Mouse (Mus musculus) liver, embryonic 16.5 days (tissue): ENCODE measurements around the gene Cfap126. TPM values are rescaled to one million over a fixed set of nuclear protein-coding genes. Genes with fewer than 3 reads are reported as not detected.
"Not testable (repeated sequence)": the region's sequence is repeated elsewhere in the genome, so short reads cannot be mapped to it uniquely, and the experiment has no call there.

ENCODE experiments used
- ATAC-seq: fragments of 200-750 bp; cut with Nextera tagmentation; 2 replicates; pipeline ENCODE4 v1.8.0; 2017; ENCODE audit warnings: low read depth, mild to moderate bottlenecking, moderate number of reproducible peaks, moderate library complexity
- H3K27ac ChIP-seq: fragments of 300-500 bp; sonication (generic); 2 replicates; pipeline ENCODE4 v1.5.1; 2014; ENCODE audit warnings: mild to moderate bottlenecking, low read length
- H3K27me3 ChIP-seq: fragments of 300-500 bp; sonication (generic); 2 replicates; pipeline ENCODE4 v1.6.1; 2014; ENCODE audit warnings: low read depth, low read length, mixed read lengths; ENCODE audit not compliant: control insufficient read depth, insufficient read depth
- H3K36me3 ChIP-seq: fragments of 300-500 bp; sonication (generic); 2 replicates; pipeline ENCODE4 v1.6.1; 2014; ENCODE audit warnings: mild to moderate bottlenecking; ENCODE audit not compliant: control insufficient read depth, insufficient read depth
- H3K4me1 ChIP-seq: fragments of 300-500 bp; sonication (generic); 2 replicates; pipeline ENCODE4 v1.6.1; 2014; ENCODE audit warnings: low read depth, low read length, mixed read lengths; ENCODE audit not compliant: control insufficient read depth
- H3K4me2 ChIP-seq: fragments of 300-500 bp; sonication (generic); 2 replicates; pipeline ENCODE4 v1.6.1; 2014; ENCODE audit warnings: low read depth, low read length, mixed read lengths
- H3K4me3 ChIP-seq: fragments of 300-500 bp; sonication (generic); 2 replicates; pipeline ENCODE4 v1.5.1; 2014; ENCODE audit warnings: low read depth, mild to moderate bottlenecking, low read length
- H3K9ac ChIP-seq: fragments of 300-500 bp; sonication (generic); 2 replicates; pipeline ENCODE4 v1.6.1; 2014; ENCODE audit warnings: low read depth, low read length
- H3K9me3 ChIP-seq: fragments of 300-500 bp; sonication (generic); replicated peaks from 2 replicates; pipeline ENCODE4 v1.6.1; 2016; ENCODE audit warnings: low read length; ENCODE audit not compliant: control insufficient read depth
- WGBS: fragments of 180-500 bp; shearing (Covaris S2); extraction: QIAGEN DNeasy Blood & Tissue Kit; methylation state at CpG from one replicate; pipeline ENCODE4 v1.1.7; 2014; ENCODE audit not compliant: insufficient replicate concordance; 5-methylcytosine and 5-hydroxymethylcytosine counted together
- polyA plus RNA-seq: library from polyadenylated mRNA; unstranded; fragments of >200 nt; fragmentation: Nextera tagmentation; extraction: Ambion mirVana; gene quantifications from 2 replicates; pipeline ENCODE4 v1.2.1, GENCODE M21; 2015

Cfap126 gene
- polyA plus RNA-seq, 1 experiment from 2014 or later: 2.1 TPM

GRCm38 (mm10) chr1:171085718-171086117, 28.0 kb upstream of the Cfap126 start:
- Histone ChIP-seq H3K4me3 (peak overlapping the region; percentile 45), H3K27me3 (peaks cover 19% of the 10 kb centered on the region), H3K9ac (no peak overlapping the region), H3K9me3 (no peaks in the 10 kb centered on the region), H3K4me2 (peak overlapping the region; percentile 58), H3K4me1 (peaks cover 10% of the 10 kb centered on the region), H3K27ac (no peak overlapping the region), H3K36me3 (no peaks in the 10 kb centered on the region)
- ATAC-seq: no peak
- WGBS: 2% methylated on average over 26 of the region's 26 CpGs

GRCm38 (mm10) chr1:171088237-171088869, 25.4 kb upstream of the Cfap126 start:
- H3K4me2 ChIP-seq: peak overlapping the region; percentile 38
- not testable (repeated sequence) for ATAC-seq, H3K9me3 ChIP-seq, H3K4me3 ChIP-seq, H3K36me3 ChIP-seq, H3K27ac ChIP-seq, H3K9ac ChIP-seq, H3K4me1 ChIP-seq
- peaks cover 15% of the 10 kb centered on the region for H3K27me3 ChIP-seq
- WGBS: 3% methylated on average over 10 of the region's 10 CpGs

DNA sequence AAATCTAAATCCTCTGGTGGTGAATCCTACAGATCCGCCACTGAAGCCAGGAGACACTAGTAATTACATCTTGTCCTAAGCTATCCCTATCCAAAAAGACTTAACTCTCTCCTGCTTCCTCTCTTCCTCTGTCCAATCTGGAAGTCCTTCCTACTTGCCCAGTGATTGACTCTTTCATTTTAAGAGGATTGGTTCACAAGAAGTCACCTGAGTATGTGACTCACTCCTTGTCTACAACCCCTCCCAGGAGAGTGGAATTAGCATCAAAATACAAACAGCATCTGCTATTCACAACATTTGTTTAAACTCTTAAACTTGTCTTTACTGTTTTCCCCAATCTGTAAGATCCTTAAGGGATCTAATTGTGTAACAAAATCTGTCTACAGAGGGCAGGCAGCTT, 23.8 kb upstream of the Cfap126 start:
- WGBS: 70% methylated on average over 1 of the region's 1 CpGs
- ATAC-seq: no peak
- no peaks in the 10 kb centered on the region for H3K9me3 ChIP-seq

GRCm38 (mm10) chr1:171090761-171091160, 23.0 kb upstream of the Cfap126 start:
- Histone ChIP-seq H3K27me3 (peaks cover 11% of the 10 kb centered on the region), H3K9ac (no peak overlapping the region), H3K27ac (no peak overlapping the region), H3K9me3 (no peaks in the 10 kb centered on the region), H3K4me1 (peaks cover 10% of the 10 kb centered on the region), H3K4me2 (no peak overlapping the region), H3K4me3 (no peak overlapping the region), H3K36me3 (no peaks in the 10 kb centered on the region)
- 59% methylated on average over 2 of the region's 2 CpGs for WGBS
- no peak for ATAC-seq

More for the DNA sequence above, 23.8 kb upstream of the Cfap126 start:
- no peaks in the 10 kb centered on the region for H3K36me3 ChIP-seq
- no peak overlapping the region for H3K27ac ChIP-seq
- no peak overlapping the region for H3K4me3 ChIP-seq
- H3K4me1 ChIP-seq: peaks cover 10% of the 10 kb centered on the region
- H3K27me3 ChIP-seq: peaks cover 15% of the 10 kb centered on the region
- H3K4me2 ChIP-seq: no peak overlapping the region
- H3K9ac ChIP-seq: no peak overlapping the region

DNA sequence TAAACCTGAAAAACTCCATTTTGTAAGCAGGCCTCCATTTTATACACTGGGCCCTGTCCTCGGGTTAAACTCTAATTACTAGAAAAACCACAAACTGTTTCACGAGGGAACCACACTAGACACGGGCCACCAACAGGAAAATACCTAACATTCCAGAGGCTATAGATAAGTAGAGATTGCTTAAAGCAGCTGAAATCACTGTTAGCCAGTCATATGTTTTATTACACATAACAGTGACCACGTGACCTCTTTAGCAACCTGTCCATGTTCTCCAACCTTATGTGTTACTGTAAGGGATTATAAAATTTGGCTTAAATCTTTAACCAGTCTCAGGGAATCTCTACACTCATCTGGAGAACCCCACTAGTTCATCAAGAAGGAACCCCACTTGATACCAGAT, 19.3 kb upstream of the Cfap126 start:
- ATAC-seq: no peak
- H3K4me3 ChIP-seq: no peak overlapping the region
- no peak overlapping the region for H3K9ac ChIP-seq
- peaks cover 17% of the 10 kb centered on the region for H3K4me1 ChIP-seq
- H3K4me2 ChIP-seq: no peak overlapping the region
- H3K27ac ChIP-seq: no peak overlapping the region
- H3K36me3 ChIP-seq: no peaks in the 10 kb centered on the region
- H3K9me3 ChIP-seq: no peaks in the 10 kb centered on the region
- H3K27me3 ChIP-seq: no peaks in the 10 kb centered on the region
- 30% methylated on average over 4 of the region's 4 CpGs for WGBS

- ATAC-seq: peak; percentile 49; the same call in 1 of the 2 replicates
- Histone ChIP-seq H3K9me3 (no peaks in the 10 kb centered on the region), H3K4me3 (no peak overlapping the region), H3K4me2 (peak overlapping the region; percentile 2; the same call in 1 of the 2 replicates), H3K27ac (no peak overlapping the region), H3K4me1 (peaks cover 21% of the 10 kb centered on the region), H3K27me3 (no peaks in the 10 kb centered on the region), H3K9ac (no peak overlapping the region), H3K36me3 (no peaks in the 10 kb centered on the region)
- 36% methylated on average over 10 of the region's 10 CpGs for WGBS
Observed at GRCm38 (mm10) chr1:171096110-171096964, 17.4 kb upstream of the Cfap126 start.

- ATAC-seq: no peak
- Histone ChIP-seq H3K4me2 (0 out of 2 replicates have a peak overlapping the region, but pooled peaks have one; percentile 17), H3K4me3 (no peak overlapping the region), H3K9me3 (no peaks in the 10 kb centered on the region), H3K27me3 (no peaks in the 10 kb centered on the region), H3K9ac (no peak overlapping the region), H3K4me1 (peaks cover 26% of the 10 kb centered on the region), H3K27ac (no peak overlapping the region), H3K36me3 (no peaks in the 10 kb centered on the region)
Observed at GRCm38 (mm10) chr1:171097136-171097535, 16.6 kb upstream of the Cfap126 start.

- H3K9ac ChIP-seq: no peak overlapping the region
- H3K36me3 ChIP-seq: no peaks in the 10 kb centered on the region
- no peaks in the 10 kb centered on the region for H3K27me3 ChIP-seq
- peaks cover 28% of the 10 kb centered on the region for H3K4me1 ChIP-seq
- ATAC-seq: 0 out of 2 replicates have a peak, but pooled peaks have one; percentile 12
- no peaks in the 10 kb centered on the region for H3K9me3 ChIP-seq
- H3K27ac ChIP-seq: no peak overlapping the region
- 11% methylated on average over 2 of the region's 2 CpGs for WGBS
- peak overlapping the region; percentile 17; the same call in 1 of the 2 replicates for H3K4me2 ChIP-seq
- H3K4me3 ChIP-seq: no peak overlapping the region
Observed at GRCm38 (mm10) chr1:171097612-171098011, 16.1 kb upstream of the Cfap126 start.

DNA sequence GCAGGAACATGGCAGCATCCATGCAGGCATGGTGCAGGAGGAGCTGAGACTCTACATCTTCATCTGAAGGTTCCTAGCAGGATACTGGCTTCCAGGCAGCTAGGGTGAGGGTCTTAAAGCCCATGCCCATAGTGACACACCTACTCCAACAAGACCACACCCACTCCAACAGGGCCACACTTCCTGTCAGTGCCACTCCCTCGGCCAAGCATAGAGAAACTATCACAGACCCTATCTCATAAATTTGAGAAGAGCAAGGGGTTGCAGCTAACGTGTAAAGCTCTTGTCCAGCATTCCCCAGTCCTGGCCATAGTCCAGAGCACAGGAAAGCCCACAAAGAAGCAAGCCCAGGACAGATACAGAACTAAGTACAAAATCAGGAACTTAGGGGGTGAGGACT, 12.7 kb upstream of the Cfap126 start:
- Histone ChIP-seq H3K4me3 (no peak overlapping the region), H3K27me3 (no peaks in the 10 kb centered on the region), H3K27ac (no peak overlapping the region), H3K9ac (no peak overlapping the region), H3K36me3 (no peaks in the 10 kb centered on the region), H3K4me1 (peaks cover 34% of the 10 kb centered on the region), H3K4me2 (no peak overlapping the region), H3K9me3 (no peaks in the 10 kb centered on the region)
- ATAC-seq: no peak
- WGBS: 32% methylated on average over 2 of the region's 2 CpGs
